Mouse (Mus musculus): ENCODE results near the gene Prdm5. TPM values are rescaled to one million over a fixed set of nuclear protein-coding genes. Genes with fewer than 3 reads are reported as not detected.

Gene Prdm5
- polyA plus RNA-seq, 1 experiment from 2014 or later, result 5.6 TPM

DNA sequence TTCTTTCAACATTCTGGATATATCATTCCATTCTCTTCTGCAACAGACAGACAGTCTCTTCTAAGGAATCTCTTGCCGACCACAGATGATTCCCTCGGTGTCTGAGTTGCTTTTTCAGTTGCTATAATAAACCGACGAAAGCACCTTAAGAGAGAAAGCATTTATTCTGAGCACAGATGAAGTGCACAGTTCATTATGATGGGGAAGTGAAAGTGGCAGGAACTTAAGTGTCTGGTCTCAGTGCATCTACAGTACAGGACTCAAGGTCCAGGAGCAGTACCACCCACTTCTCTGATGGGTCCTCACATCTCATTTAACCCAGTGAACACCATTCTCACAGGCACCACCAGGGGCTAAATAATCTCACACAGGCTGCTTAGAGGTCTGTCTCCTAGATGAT, 5.2 kb upstream of the Prdm5 start:
- H3K4me1 ChIP-seq, result peaks cover 4% of the 10 kb centered on the region
- H3K27ac ChIP-seq (replicated peaks), result no peak overlapping the region
- H3K4me2 ChIP-seq, result no peak overlapping the region
- WGBS, result 93% methylated on average over 4 of the region's 4 CpGs
- no peak overlapping the region for H3K4me3 ChIP-seq (replicated peaks)
- H3K27me3 ChIP-seq (replicated peaks), result peaks cover 4% of the 10 kb centered on the region; the same call in 1 of the 2 replicates
- no peak overlapping the region for H3K9ac ChIP-seq (replicated peaks)
- no peaks in the 10 kb centered on the region for H3K36me3 ChIP-seq
- no peaks in the 10 kb centered on the region for H3K9me3 ChIP-seq (replicated peaks)
- ATAC-seq (ENCODE audit: low FRiP score), result no peak

DNA sequence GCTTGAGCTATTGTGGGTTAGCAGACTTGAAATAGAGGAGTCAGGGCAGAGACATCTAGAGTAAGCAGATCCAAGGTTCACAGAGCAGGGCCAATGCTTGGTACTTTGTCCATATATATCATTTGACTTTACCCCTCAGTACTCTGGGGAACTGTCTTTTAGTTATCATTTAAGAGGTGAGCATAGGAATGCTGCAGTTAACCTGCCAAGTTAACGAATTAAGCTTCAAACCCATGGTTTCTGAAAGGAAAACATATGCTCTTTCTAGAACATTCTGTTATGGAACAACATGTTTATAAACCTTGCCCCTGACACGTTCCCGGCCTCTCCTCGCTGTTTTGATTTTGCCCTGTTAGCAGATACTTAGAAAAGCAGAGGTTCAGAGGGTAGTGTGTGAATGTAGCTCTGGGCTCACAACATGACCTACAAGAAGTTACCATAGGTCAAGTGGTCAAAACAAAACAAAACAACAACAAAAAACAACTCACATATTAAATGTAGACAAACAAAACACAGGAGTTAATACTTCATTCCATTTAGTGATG, 973 bp downstream of the Prdm5 start:
- Histone ChIP-seq H3K36me3 (no peaks in the 10 kb centered on the region), H3K4me1 (peaks cover 11% of the 10 kb centered on the region), H3K27me3 (replicated peaks) (peaks cover 4% of the 10 kb centered on the region; the same call in 1 of the 2 replicates), H3K9me3 (replicated peaks) (no peaks in the 10 kb centered on the region), H3K27ac (replicated peaks) (no peak overlapping the region), H3K4me3 (replicated peaks) (peak overlapping the region; percentile 55; the same call in 1 of the 2 replicates), H3K4me2 (peak overlapping the region; percentile 96), H3K9ac (replicated peaks) (no peak overlapping the region)
- WGBS, result 89% methylated on average over 4 of the region's 4 CpGs
- no peak for ATAC-seq (ENCODE audit: low FRiP score)

DNA sequence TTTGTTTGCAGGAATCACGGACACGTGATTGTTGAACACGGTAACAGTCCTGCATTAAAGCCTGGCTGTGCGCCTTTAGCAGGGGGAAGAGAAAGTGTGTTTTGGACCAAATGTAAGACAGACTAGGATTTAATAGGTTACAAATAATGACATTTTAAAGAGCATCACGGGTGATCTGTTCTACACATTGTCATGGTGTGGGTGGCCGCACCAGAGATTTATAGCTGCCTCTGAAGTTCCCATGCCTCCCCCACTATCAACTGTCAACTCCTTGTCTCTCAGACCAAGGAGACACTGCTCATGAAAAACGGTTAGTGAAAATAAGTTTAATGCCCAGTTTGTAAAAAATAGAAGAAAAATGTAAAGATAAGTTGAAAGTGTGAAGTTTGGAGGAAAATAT, 2.7 kb downstream of the Prdm5 start:
- no peak overlapping the region for H3K4me3 ChIP-seq (replicated peaks)
- no peak overlapping the region for H3K27ac ChIP-seq (replicated peaks)
- H3K9me3 ChIP-seq (replicated peaks), result no peaks in the 10 kb centered on the region
- H3K27me3 ChIP-seq (replicated peaks), result peaks cover 4% of the 10 kb centered on the region; the same call in 1 of the 2 replicates
- no peak overlapping the region for H3K9ac ChIP-seq (replicated peaks)
- no peaks in the 10 kb centered on the region for H3K36me3 ChIP-seq
- ATAC-seq (ENCODE audit: low FRiP score), result no peak
- peaks cover 11% of the 10 kb centered on the region for H3K4me1 ChIP-seq
- no peak overlapping the region for H3K4me2 ChIP-seq
- WGBS, result 33% methylated on average over 7 of the region's 7 CpGs

DNA sequence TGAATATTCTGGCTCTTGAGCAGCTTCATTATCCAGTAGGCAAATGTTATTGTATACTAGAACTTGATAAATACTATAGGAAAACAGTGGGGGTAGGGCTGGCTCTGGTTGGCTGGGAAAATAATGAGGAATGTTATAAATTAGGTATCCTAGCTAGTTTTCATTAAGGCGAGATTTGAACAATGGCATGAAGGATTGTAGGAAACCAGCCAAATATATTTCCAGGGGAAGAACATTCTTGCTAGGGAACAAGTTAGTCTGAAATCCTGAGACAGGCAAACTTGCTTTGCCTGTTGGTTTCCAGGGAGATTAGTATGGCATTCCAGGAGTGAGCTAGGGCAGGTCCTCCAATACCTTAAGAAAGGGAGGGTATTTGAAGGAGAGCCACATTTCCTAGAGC, 4.9 kb downstream of the Prdm5 start:
- H3K4me2 ChIP-seq, result no peak overlapping the region

DNA sequence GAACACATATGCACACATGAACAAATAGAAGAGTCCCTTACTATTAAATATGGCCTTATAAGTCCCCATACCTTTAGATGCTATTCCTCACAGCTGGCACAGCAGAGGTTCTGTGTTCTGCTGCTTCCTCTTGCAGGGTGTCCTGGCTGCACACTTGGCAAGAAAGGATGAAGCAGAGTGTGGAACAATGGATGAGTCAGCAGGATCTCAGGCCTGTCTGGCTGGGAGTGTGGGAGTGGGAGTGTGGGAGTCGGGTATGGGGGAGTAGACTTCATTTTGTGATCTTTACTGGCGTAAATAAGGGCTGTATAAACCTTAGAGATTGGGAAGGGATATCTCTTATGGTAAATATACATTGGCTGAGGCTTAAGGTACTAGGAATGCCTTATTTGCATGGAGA, 14.1 kb downstream of the Prdm5 start:
- Histone ChIP-seq H3K27me3 (replicated peaks) (no peaks in the 10 kb centered on the region), H3K27ac (replicated peaks) (no peak overlapping the region), H3K36me3 (no peaks in the 10 kb centered on the region), H3K4me2 (no peak overlapping the region), H3K4me3 (replicated peaks) (no peak overlapping the region), H3K9me3 (replicated peaks) (no peaks in the 10 kb centered on the region), H3K4me1 (no peaks in the 10 kb centered on the region), H3K9ac (replicated peaks) (no peak overlapping the region)
- no peak for ATAC-seq (ENCODE audit: low FRiP score)
- WGBS, result 84% methylated on average over 2 of the region's 2 CpGs

More for the DNA sequence above, 4.9 kb downstream of the Prdm5 start:
- H3K9ac ChIP-seq (replicated peaks), result no peak overlapping the region
- no peaks in the 10 kb centered on the region for H3K9me3 ChIP-seq (replicated peaks)
- ATAC-seq (ENCODE audit: low FRiP score), result no peak
- 81% methylated on average over 1 of the region's 1 CpGs for WGBS
- no peaks in the 10 kb centered on the region for H3K36me3 ChIP-seq
- no peaks in the 10 kb centered on the region for H3K27me3 ChIP-seq (replicated peaks)
- H3K4me1 ChIP-seq, result peaks cover 7% of the 10 kb centered on the region
- H3K27ac ChIP-seq (replicated peaks), result no peak overlapping the region
- H3K4me3 ChIP-seq (replicated peaks), result no peak overlapping the region

DNA sequence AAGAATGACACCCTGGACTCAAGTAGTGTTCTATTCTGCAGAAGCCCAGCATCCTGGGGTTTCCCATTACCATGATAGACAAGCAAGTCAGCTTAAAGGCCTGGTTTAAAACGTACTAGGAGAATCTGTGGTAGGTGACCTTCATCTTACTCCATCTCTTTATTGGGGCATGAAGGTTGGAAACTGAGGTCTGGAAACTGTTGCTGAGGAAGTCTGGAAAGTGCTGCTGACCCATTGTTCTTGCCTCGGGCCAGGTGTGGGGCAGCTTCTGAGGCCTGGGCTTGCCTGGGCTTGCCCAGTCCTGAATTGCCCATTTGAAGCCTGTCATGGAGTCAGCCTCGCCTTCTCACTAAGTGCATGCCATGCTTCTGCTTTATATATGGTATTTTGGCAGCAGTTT, 17.8 kb downstream of the Prdm5 start:
- no peak overlapping the region for H3K27ac ChIP-seq (replicated peaks)
- no peak overlapping the region for H3K4me2 ChIP-seq
- no peak for ATAC-seq (ENCODE audit: low FRiP score)
- H3K9me3 ChIP-seq (replicated peaks), result no peaks in the 10 kb centered on the region
- no peaks in the 10 kb centered on the region for H3K4me1 ChIP-seq
- 88% methylated on average over 3 of the region's 3 CpGs for WGBS
- H3K4me3 ChIP-seq (replicated peaks), result no peak overlapping the region
- no peak overlapping the region for H3K9ac ChIP-seq (replicated peaks)
- H3K36me3 ChIP-seq, result no peaks in the 10 kb centered on the region
- H3K27me3 ChIP-seq (replicated peaks), result no peaks in the 10 kb centered on the region

DNA sequence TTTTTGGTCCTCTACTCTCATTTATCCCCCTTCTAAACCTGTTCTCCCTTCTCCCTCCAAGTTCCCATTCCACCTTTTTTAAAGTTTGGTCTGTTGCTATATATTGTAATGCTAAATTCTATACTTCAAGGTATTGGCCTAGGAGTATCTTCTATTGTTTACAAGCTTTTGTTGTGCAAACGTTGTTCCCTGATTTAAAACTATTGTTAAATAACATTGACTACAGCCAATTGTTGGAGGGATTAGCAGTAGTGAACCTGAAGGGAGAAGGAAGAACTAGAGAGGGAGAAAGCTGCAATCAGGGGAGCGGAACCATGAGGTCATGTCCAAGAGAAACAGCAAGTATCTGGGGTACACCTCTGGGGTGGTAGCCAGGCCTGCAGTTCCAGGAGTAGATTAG, 18.5 kb downstream of the Prdm5 start:
- Histone ChIP-seq H3K9ac (replicated peaks) (no peak overlapping the region), H3K4me3 (replicated peaks) (no peak overlapping the region), H3K27ac (replicated peaks) (no peak overlapping the region), H3K9me3 (replicated peaks) (no peaks in the 10 kb centered on the region), H3K4me1 (no peaks in the 10 kb centered on the region), H3K27me3 (replicated peaks) (no peaks in the 10 kb centered on the region), H3K4me2 (no peak overlapping the region), H3K36me3 (no peaks in the 10 kb centered on the region)
- 64% methylated on average over 2 of the region's 2 CpGs for WGBS
- ATAC-seq (ENCODE audit: low FRiP score), result no peak

DNA sequence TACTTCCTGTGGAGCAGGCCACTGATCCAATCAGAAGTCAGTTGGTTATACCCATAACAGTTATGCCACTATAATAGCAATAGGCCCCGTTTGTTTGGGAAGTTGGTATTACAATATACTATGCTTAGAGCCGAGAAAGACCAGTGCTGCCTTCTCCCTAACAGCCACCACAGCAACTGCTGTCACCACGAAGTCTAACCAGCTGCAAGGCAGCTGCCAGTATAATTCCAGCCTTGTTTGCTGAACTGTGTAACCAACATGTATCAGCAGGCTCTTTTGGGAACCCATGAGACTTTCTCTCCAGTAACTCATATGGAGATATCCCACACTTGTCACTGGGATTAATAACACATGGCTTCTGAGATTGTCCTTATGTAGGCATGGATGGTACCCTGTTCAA, 19.6 kb downstream of the Prdm5 start:
- Histone ChIP-seq H3K9me3 (replicated peaks) (no peaks in the 10 kb centered on the region), H3K27ac (replicated peaks) (no peak overlapping the region), H3K4me3 (replicated peaks) (no peak overlapping the region), H3K36me3 (no peaks in the 10 kb centered on the region), H3K9ac (replicated peaks) (no peak overlapping the region), H3K4me1 (no peaks in the 10 kb centered on the region), H3K27me3 (replicated peaks) (no peaks in the 10 kb centered on the region), H3K4me2 (no peak overlapping the region)
- no peak for ATAC-seq (ENCODE audit: low FRiP score)
- 92% methylated on average over 3 of the region's 3 CpGs for WGBS

DNA sequence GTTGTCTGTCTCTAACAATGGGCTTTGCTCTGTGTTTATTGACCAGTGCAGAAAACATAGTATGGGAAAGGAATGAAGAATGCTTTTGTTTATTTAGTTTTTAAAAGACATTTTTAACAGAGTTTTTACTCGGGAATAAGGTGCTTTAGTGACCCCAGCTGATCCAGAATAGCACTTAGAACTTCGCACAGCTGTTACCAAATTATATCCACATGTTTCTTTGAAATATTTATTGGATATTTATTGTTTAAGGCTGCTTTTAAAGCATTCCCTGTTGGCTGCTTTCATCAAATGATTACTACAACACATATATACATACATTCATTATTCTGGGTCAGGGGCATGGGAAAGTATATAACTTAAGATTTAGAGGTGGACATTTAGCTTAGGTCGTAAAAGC, 32.9 kb downstream of the Prdm5 start:
- Histone ChIP-seq H3K4me2 (no peak overlapping the region), H3K36me3 (no peaks in the 10 kb centered on the region), H3K4me1 (no peaks in the 10 kb centered on the region), H3K27ac (replicated peaks) (no peak overlapping the region), H3K9ac (replicated peaks) (no peak overlapping the region), H3K27me3 (replicated peaks) (no peaks in the 10 kb centered on the region), H3K4me3 (replicated peaks) (no peak overlapping the region), H3K9me3 (replicated peaks) (no peaks in the 10 kb centered on the region)
- WGBS, result 72% methylated on average over 3 of the region's 3 CpGs
- no peak for ATAC-seq (ENCODE audit: low FRiP score)

DNA sequence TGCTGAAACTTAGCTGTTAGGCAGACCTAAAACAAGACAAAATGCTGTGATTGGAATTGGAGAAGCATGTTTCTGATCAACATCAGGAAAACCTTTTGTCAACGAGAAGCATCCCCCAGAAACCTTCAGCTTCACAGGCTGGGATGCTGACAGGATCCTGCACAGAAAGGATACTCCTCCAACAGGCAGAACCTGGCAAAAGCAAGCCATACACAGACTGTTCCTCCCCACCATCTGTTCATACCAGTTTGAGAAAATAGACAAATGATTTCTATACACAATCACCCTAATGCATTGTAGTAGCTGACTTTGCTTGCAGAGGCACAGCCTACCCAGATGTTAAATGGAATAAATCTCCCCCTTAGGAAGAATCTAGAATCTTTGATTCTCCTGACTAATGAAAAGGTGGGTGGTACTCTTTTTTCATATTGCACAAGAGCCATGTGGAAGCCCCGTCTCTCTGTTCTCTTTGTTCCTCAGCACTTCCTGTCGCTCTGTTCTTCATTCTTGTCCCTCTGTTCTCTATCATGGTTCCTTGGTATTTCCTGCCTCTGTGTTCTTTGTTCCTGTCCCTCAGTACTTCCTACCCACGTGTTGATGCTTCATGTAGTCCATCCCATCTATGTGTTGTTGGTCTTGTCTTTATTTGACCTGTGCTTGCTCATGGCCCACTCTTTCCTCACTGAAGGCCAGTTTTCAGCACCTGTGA, 39.4 kb downstream of the Prdm5 start:
- H3K4me1 ChIP-seq, result no peaks in the 10 kb centered on the region
- H3K9me3 ChIP-seq (replicated peaks), result no peaks in the 10 kb centered on the region
- no peak overlapping the region for H3K27ac ChIP-seq (replicated peaks)
- ATAC-seq (ENCODE audit: low FRiP score), result no peak
- H3K9ac ChIP-seq (replicated peaks), result no peak overlapping the region
- WGBS, result 80% methylated on average over 4 of the region's 4 CpGs
- H3K4me3 ChIP-seq (replicated peaks), result no peak overlapping the region
- no peaks in the 10 kb centered on the region for H3K27me3 ChIP-seq (replicated peaks)
- H3K36me3 ChIP-seq, result no peaks in the 10 kb centered on the region
- H3K4me2 ChIP-seq, result no peak overlapping the region

DNA sequence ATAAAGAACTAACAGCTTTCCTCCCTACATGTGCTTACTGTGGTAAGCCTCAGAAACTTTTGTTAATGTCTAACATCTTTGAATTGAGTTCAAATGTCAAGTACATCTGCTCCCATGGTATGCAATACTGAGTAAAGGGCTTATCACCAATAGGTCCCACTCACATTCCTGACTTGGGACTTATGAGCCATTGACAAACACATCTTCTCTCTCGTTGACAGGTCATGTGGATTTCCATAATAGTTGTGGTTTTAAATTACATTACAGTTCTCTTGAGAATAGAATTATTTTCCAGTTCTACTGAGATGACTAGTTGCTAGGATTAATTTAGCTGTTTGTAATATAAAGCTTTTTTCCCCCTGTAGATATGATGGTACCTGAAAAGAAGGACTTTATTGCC, 49.9 kb downstream of the Prdm5 start:
- Histone ChIP-seq H3K9me3 (replicated peaks) (no peaks in the 10 kb centered on the region), H3K4me2 (no peak overlapping the region), H3K36me3 (no peaks in the 10 kb centered on the region), H3K4me3 (replicated peaks) (no peak overlapping the region), H3K27me3 (replicated peaks) (no peaks in the 10 kb centered on the region), H3K9ac (replicated peaks) (no peak overlapping the region), H3K27ac (replicated peaks) (no peak overlapping the region), H3K4me1 (no peaks in the 10 kb centered on the region)
- WGBS, result 77% methylated on average over 1 of the region's 1 CpGs
- no peak for ATAC-seq (ENCODE audit: low FRiP score)

DNA sequence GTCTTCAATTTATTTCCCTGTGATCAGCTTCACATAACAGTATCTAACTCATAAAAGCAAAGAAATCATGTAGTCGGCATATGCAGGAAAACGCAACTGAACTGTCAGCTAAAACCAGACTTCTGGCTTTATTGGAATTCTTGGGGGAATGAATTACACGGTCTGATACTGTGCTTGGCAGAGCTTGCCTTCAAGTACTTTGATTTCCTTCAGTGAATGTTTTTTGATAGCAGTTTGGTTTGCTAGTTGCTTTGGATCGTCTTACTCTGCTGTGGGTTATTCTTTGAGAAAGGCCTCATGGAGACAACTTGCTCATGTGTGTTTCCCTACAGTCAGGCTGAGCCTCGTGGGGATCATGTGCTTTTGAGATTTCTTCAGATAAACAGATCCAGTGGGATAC, 52.7 kb downstream of the Prdm5 start:
- ATAC-seq (ENCODE audit: low FRiP score), result no peak
- Histone ChIP-seq H3K27ac (replicated peaks) (no peak overlapping the region), H3K9me3 (replicated peaks) (no peaks in the 10 kb centered on the region), H3K36me3 (no peaks in the 10 kb centered on the region), H3K9ac (replicated peaks) (no peak overlapping the region), H3K4me3 (replicated peaks) (no peak overlapping the region), H3K4me2 (no peak overlapping the region), H3K27me3 (replicated peaks) (no peaks in the 10 kb centered on the region), H3K4me1 (no peaks in the 10 kb centered on the region)
- 85% methylated on average over 5 of the region's 5 CpGs for WGBS

Measured in neural tube, embryonic 15.5 days (tissue).